Comparison of ENCODE assay signal across 8 mouse cellular contexts in the genomic region with DNA sequence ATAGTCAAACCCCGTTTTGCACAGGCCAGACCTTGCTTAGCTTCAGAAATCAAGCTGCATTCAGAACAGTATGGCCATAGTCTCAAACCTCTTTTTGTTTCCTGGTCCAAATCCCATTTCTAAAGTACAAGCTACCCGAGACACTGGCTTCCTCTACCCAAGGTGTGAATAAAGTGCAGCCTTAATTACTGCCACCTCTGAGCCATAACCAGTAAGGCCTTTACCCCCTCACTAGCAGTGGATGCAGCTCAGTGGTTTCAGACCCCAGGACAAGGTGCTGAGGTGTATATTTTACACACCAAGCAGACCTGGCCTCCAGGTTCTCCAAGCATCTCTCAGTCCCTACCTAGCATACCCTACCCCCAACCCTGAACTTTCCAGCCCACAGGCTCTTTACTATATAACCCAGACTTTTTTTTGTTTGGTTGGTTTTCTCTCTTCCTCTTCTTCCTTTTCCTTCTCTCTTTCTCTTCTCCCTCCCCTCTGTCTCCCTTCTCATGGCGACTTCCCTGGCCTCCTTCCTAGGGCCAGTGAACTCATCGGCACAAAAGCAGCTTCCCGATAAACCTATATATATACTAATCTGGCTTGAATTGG. TPM values are rescaled to one million over a fixed set of nuclear protein-coding genes. Genes with fewer than 3 reads are reported as not detected.
A peak's percentile ranks its signal among the peaks of the same experiment; 100 is the strongest.
DNase-seq lines count a peak whose midpoint lies in the region; ATAC-seq and TF ChIP-seq lines count a peak whose summit lies in the region.

No protein-coding gene starts in this region.

- no peaks in the 10 kb centered on the region for H3K27me3 ChIP-seq in erythroblast, embryonic 14.5 days (ENCODE audit: control insufficient read depth)
- H3K27me3 ChIP-seq in C2C12 (ENCODE audit: control insufficient read depth, insufficient read depth, insufficient read length) = no peaks in the 10 kb centered on the region
- no peaks in the 10 kb centered on the region for H3K27me3 ChIP-seq in forebrain, embryonic 16.5 days (replicated peaks; ENCODE audit: control insufficient read depth, insufficient read depth, low read length)

- peaks cover 31% of the 10 kb centered on the region for H3K4me1 ChIP-seq in erythroblast, embryonic 14.5 days (ENCODE audit: control insufficient read depth)
- H3K4me1 ChIP-seq in forebrain, embryonic 16.5 days (replicated peaks; ENCODE audit: control insufficient read depth, insufficient read depth, low read length) = peaks cover 18% of the 10 kb centered on the region

- H3ac ChIP-seq in C2C12 (ENCODE audit: control insufficient read depth, insufficient read length, low read depth) = no peak overlapping the region

- no peak for TF ChIP-seq CTCF in C2C12 (IDR thresholded peaks at IDR 0.05; ENCODE audit: control insufficient read depth, insufficient read depth, insufficient read length)

- peak overlapping the region; percentile 70 for H3K9ac ChIP-seq in forebrain, embryonic 16.5 days (replicated peaks; ENCODE audit: low read depth, low read length)

- no peaks in the 10 kb centered on the region for H3K36me3 ChIP-seq in erythroblast, embryonic 14.5 days (ENCODE audit: control insufficient read depth)
- H3K36me3 ChIP-seq in C2C12 (ENCODE audit: control insufficient read depth, insufficient read depth) (no peaks in the 10 kb centered on the region), macrophage (ENCODE audit: inconsistent target) (peaks cover 6% of the 10 kb centered on the region; the same call in 1 of the 2 replicates)
- no peaks in the 10 kb centered on the region for H3K36me3 ChIP-seq in forebrain, embryonic 16.5 days (ENCODE audit: control insufficient read depth, insufficient read depth)

- no peaks in the 10 kb centered on the region for H3K79me2 ChIP-seq in C2C12 (ENCODE audit: control insufficient read depth, insufficient read depth)
- no peaks in the 10 kb centered on the region for H3K79me2 ChIP-seq in macrophage (ENCODE audit: inconsistent target)

- H3K9me3 ChIP-seq in erythroblast, embryonic 14.5 days (ENCODE audit: control insufficient read depth, low read length) = no peaks in the 10 kb centered on the region
- no peaks in the 10 kb centered on the region for H3K9me3 ChIP-seq in forebrain, embryonic 16.5 days (ENCODE audit: control insufficient read depth, low read length)

- no peaks in the 10 kb centered on the region for H3K79me3 ChIP-seq in C2C12 (ENCODE audit: low read depth)

- WGBS in forebrain, embryonic 16.5 days = 71% methylated on average over 5 of the region's 5 CpGs
- WGBS in macrophage (ENCODE audit: missing documents) = 52% methylated on average over 5 of the region's 5 CpGs

- peak overlapping the region; percentile 71 for H3K4me3 ChIP-seq in erythroblast, embryonic 14.5 days (replicated peaks)
- peak overlapping the region; percentile 16 for H3K4me3 ChIP-seq in C2C12 (ENCODE audit: insufficient read depth, poor library complexity, severe bottlenecking)
- H3K4me3 ChIP-seq in forebrain, embryonic 16.5 days (replicated peaks; ENCODE audit: low read length) = peak overlapping the region; percentile 53
- peak overlapping the region; percentile 51 for H3K4me3 ChIP-seq in macrophage (ENCODE audit: inconsistent target)

- ATAC-seq in erythroblast, adult 5-6 weeks (replicated peaks; ENCODE audit: low FRiP score, poor library complexity, severe bottlenecking) = no peak
- peak; percentile 0; the same call in 1 of the 2 replicates for ATAC-seq in forebrain, embryonic 16.5 days

- no peak for DNase-seq in embryo, embryonic 9.5 days (ENCODE audit: extremely low spot score)
- no peak for DNase-seq in lung, postnatal 14 days
- no peak for DNase-seq in gastrocnemius, postnatal 25 days

- peak overlapping the region; percentile 75 for H3K4me2 ChIP-seq in forebrain, embryonic 16.5 days (ENCODE audit: low read length)

- H3K27ac ChIP-seq in forebrain, embryonic 16.5 days (ENCODE audit: low read length) = peak overlapping the region; percentile 80
- H3K27ac ChIP-seq in macrophage = peak overlapping the region; percentile 84

TF ChIP-seq in C2C12, 6 proteins besides CTCF, POLR2A, EP300 and RAD21:
- no peak for TF ChIP-seq CEBPB (IDR thresholded peaks at IDR 0.05; ENCODE audit: low read depth)
- no peak for TF ChIP-seq FOSL1 (IDR thresholded peaks at IDR 0.05; ENCODE audit: insufficient read depth, low read length, poor library complexity, severe bottlenecking)
- TF ChIP-seq MAX (IDR thresholded peaks at IDR 0.05) = no peak
- no peak for TF ChIP-seq MYOD1 (IDR thresholded peaks at IDR 0.05; ENCODE audit: control insufficient read depth, insufficient read length, low read depth)
- no peak for TF ChIP-seq MYOG (IDR thresholded peaks at IDR 0.05; ENCODE audit: control insufficient read depth, extremely low read depth, insufficient read length)
- TF ChIP-seq USF1 (IDR thresholded peaks at IDR 0.05; ENCODE audit: low read depth) = no peak

RNA-seq across cellular contexts. Expression of gene Saysd1, which starts 56.3 kb away (rescaled TPM):
- 0.13 and 0.26 TPM in 2 replicates for polyA plus RNA-seq in erythroblast, embryonic 14.5 days (2012)
- 1.9 TPM in 1 of 2 replicates, not detected in the other for total RNA-seq in erythroblast, adult 5-6 weeks (2015; ENCODE audit: low replicate concordance)
- total RNA-seq in erythroblast, adult 5-6 weeks (2017; ENCODE audit: low replicate concordance) = not detected in 2 replicates
- polyA plus RNA-seq in C2C12 (2012; fragmentation: generic; extraction: Trizol) (8.0 TPM), macrophage (2018) (1.5 to 4.8 TPM (median 4.1 TPM) in 3 replicates)
- polyA plus RNA-seq in forebrain, embryonic 16.5 days (2015; fragmentation: Nextera tagmentation; extraction: Ambion mirVana) = 14.3 and 15.3 TPM in 2 replicates
- total RNA-seq in macrophage (2018; cell fraction: chromatin; rRNA removed) = 1 to 10 TPM; 2.3 to 7.8 (median 3.9) TPM
- total RNA-seq in macrophage (2018; cell fraction: cytosol; rRNA removed) = 1 to 10 TPM; 2.3 to 5.9 (median 3.8) TPM
- 1 to 10 TPM; 1.4 to 7.2 (median 4.3) TPM for total RNA-seq in macrophage (2018; cell fraction: nucleus; rRNA removed)
- 1 to 10 TPM; 2.0 to 3.0 TPM for total RNA-seq in gastrocnemius, postnatal 25 days (2021)

Comparison
In these comparisons a context has a peak if more than half of its experiments do, and no peak if none do; other contexts are left out.
1. H3K4me3 ChIP-seq: peak in every context shown above with its lines; median percentile 71 in erythroblast, embryonic 14.5 days; 53 in forebrain, embryonic 16.5 days; 51 in macrophage; 16 in C2C12.